Mouse (Mus musculus): ENCODE results near the gene Cc2d2b.

GRCm38 (mm10) chr19:40813385-40813784 lies 64.8 kb downstream of the Cc2d2b start:
- no peak for TF ChIP-seq CTCF (IDR thresholded peaks at IDR 0.05; ENCODE audit: low read depth)
- no peak for TF ChIP-seq EP300 (optimal IDR thresholded peaks at IDR 0.05)
